ENCODE assay signal across 12 mouse cellular contexts in the genomic region with DNA sequence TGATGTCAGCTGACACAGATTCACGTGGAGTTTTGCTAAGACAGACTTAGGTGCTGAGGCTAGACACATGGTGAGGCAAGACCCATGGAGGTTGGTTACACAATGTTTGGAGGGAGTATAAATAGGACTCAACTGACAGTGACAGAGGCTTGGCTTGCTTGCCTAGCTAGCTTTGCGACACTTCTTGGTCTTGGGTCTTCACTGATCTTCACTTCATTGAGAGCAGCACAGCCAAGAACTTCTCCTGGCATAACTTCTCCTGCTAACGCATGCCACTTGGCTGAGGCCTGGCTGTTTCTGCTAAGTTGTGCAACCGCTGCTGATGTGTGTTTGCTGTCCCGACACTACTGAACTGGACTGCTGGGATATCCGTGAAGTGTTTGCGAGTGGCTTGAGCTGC.
DNase-seq lines count a peak whose midpoint lies in the region; ATAC-seq lines count a peak whose summit lies in the region.
"Had no signal": no experiment of that assay in that cellular context is flagged by ENCODE, and none has a peak within 500 bp of the region (broad histone marks: within the 10 kb centered on the region; RNA-seq: fewer than 3 reads in every experiment).

No protein-coding gene starts in this region.

- peak; percentile 48 for DNase-seq in layer of hippocampus, adult 9-11 months
- DNase-seq in layer of hippocampus, adult 8-10 months (ENCODE audit: low spot score in 2 of 2): no peak
- peak; percentile 38 for DNase-seq in brain, adult 2 months (ENCODE audit: low read depth, low spot score)
- DNase-seq in lung, postnatal 4 days: peak; percentile 54 to 87
- DNase-seq in cerebellum, adult 9-11 months: no peak
- no peak for DNase-seq in cerebellum, adult 9-10 months
- no peak for DNase-seq in cerebellum, postnatal 36 days
- DNase-seq: cerebellum, adult 18-20 months; midbrain, embryonic 14.5 days; spleen, adult 18-20 months; thymus, adult 2 months had no signal

- peak; percentile 100 for ATAC-seq in granulocyte monocyte progenitor cell, adult 5-6 weeks (replicated peaks; ENCODE audit: poor library complexity, severe bottlenecking)

Comparison
In these comparisons a context has a peak if more than half of its experiments do, and no peak if none do; other contexts are left out.
1. DNase-seq: peak in layer of hippocampus, adult 9-11 months (single experiment), brain, adult 2 months (single experiment) and lung, postnatal 4 days (2 of 2); none in layer of hippocampus, adult 8-10 months (0 of 2), cerebellum, adult 9-11 months (single experiment), cerebellum, adult 9-10 months (single experiment) and cerebellum, postnatal 36 days (0 of 2).